Mouse (Mus musculus): ENCODE measurements at regions not wholly inside any gene's neighbourhood (a gene's known extent, or its start where the extent isn't known, plus 50 kb on each side); places are given as distances from the start of the nearest gene placed in this dataset.
A peak's percentile ranks its signal among the peaks of the same experiment; 100 is the strongest.

DNA sequence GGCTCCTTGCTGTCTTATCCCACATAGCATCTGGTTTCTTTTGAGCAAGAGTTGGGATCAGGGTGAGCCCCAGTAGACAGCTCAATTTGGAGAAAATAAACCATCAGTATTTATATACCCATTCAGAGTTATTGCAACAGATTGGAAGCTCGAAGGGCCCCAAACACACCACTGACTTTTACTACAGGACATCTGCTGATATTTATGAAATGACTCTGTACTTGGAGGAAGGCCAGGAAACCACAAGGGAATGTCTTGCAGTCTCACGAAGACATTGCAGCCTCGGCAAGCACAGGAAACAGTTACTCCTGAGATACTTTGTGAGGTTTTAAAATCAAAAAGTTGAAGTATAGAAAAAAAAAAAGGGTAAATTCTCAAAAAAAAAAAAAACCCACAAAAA is 375.1 kb upstream of the 4931408C20Rik start:
- DNase-seq, result peak in 1 of 2 experiments; percentile 1
- intact Hi-C loops (cut with DNase I), result no loop called here

Data from heart, postnatal 14 days (tissue).